Mouse (Mus musculus) heart, adult 2 months (tissue): ENCODE measurements around the gene Olfr550. TPM values are rescaled to one million over a fixed set of nuclear protein-coding genes. Genes with fewer than 3 reads are reported as not detected.

Source experiments
- DNase-seq, 2 experiments: peaks; one replicate each; pipeline ENCODE4 v3.0.0; 2021
- H3K27ac ChIP-seq: fragments of 200-600 bp; 2 replicates; pipeline ENCODE4 v1.8.1; 2022
- H3K27me3 ChIP-seq: fragments of 200-500 bp; 2 replicates; pipeline ENCODE4 v1.6.1; 2012; ENCODE audit warnings: mild to moderate bottlenecking, low read length, inconsistent platforms, mixed read lengths; ENCODE audit not compliant: control insufficient read depth, insufficient read depth
- H3K36me3 ChIP-seq: fragments of 200-500 bp; 2 replicates; pipeline ENCODE4 v1.6.1; 2012; ENCODE audit warnings: low read length, inconsistent platforms; ENCODE audit not compliant: control insufficient read depth, insufficient read depth
- H3K4me1 ChIP-seq: fragments of 200-500 bp; 2 replicates; pipeline ENCODE4 v1.6.1; 2011; ENCODE audit warnings: low read length; ENCODE audit not compliant: control insufficient read depth, insufficient read depth
- H3K4me3 ChIP-seq: fragments of 200-600 bp; 2 replicates; pipeline ENCODE4 v1.8.1; 2022
- H3K79me2 ChIP-seq: fragments of 200-500 bp; replicated peaks from 2 replicates; pipeline ENCODE4 v1.6.1; 2012; ENCODE audit warnings: mild to moderate bottlenecking, inconsistent platforms, low read length, moderate library complexity, mixed read lengths; ENCODE audit not compliant: control insufficient read depth, insufficient read depth
- H3K9ac ChIP-seq: fragments of 200-500 bp; 2 replicates; pipeline ENCODE4 v1.6.1; 2012; ENCODE audit warnings: low read depth, mild to moderate bottlenecking, control low read depth, inconsistent platforms, low read length, mixed read lengths
- CTCF ChIP-seq: fragments of 200-600 bp; IDR thresholded peaks from 2 replicates; pipeline ENCODE4 v1.8.1; 2022; ENCODE audit warnings: antibody characterized with exemption, mild to moderate bottlenecking, moderate library complexity
- EP300 ChIP-seq: fragments of 200-500 bp; IDR thresholded peaks from 2 replicates; pipeline ENCODE4 v1.6.1; 2011; ENCODE audit warnings: low read depth, low read length, control low read depth; ENCODE audit not compliant: insufficient read depth
- POLR2A ChIP-seq: fragments of 200-500 bp; IDR thresholded peaks from 2 replicates; pipeline ENCODE4 v1.6.1; 2011; ENCODE audit warnings: mild to moderate bottlenecking, low read depth, low read length, control low read depth; ENCODE audit not compliant: insufficient read depth
- WGBS: fragments of 180-500 bp; shearing (Covaris S2); methylation state at CpG from one replicate; pipeline ENCODE4 v1.1.7; 2018; 5-methylcytosine and 5-hydroxymethylcytosine counted together
- intact Hi-C: fragments of 180-260 bp; cut with DNase I; formaldehyde crosslinking; loops from one replicate; pipeline ENCODE4 v1.15.1; 2025
- polyA plus RNA-seq: library from polyadenylated mRNA; depleted of rRNA; stranded (reverse); fragments of >200 nt; gene quantifications from 2 replicates; pipeline ENCODE4 v1.2.3, GENCODE M21; 2012
- total RNA-seq, 2 experiments: library from RNA; stranded (reverse); gene quantifications; 2 replicates each; pipeline ENCODE4 v1.2.3; 2021

Olfr550 gene
- total and polyA plus RNA-seq, 3 experiments: 0.07 to 0.86 TPM; not detected in 1

DNA sequence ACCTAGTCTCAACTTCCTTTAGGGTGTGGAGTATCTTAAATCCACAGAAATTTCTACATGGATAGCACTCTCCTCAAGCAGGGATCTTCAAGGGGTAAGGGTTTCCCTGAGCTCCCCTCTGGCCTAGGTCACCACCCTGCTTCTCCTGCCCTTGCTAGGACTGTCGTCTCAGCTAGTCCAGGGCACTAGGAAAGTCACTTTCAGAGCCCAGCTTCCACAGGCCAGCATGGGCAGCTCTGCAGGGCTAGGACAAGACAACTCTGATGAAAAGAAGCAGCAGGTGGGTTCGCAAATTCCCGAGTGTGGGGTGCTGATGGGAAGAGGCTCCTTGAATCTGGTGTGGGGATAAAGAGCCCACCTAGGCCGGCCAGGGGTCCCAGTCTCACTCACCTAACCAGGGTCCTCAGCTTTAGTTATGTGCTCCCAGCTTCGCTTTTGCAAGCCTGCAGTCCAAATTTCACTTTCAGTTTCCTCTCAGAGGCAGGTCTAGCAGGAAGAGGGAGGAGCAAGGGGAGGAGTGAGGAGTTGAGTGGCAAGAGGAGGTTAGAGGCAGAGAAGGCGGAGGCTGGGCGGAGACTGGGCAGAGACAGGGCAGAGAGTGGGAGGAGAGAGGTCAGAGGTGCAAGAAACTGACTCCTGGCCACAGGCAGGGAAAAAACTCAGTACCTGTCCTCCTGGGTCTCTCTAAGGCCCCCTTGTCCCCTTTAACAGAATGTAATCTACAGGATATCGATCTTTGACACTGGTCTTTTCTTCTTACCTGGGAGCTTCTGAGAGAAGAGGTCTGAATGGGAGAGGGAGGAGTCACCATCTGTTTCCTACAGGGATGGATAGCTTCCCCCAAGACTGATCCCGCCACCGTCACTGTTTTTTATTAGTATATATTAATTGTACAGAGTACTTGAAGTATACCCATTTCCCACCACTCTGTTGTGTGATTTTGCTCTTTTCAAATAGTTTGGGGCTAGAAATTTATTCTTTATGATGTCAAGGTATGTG, 5.9 kb upstream of the Olfr550 start, which contains the start of gene Trim21:
TSS of gene Trim21 (minus strand) at position 488 of the 999 bp plus-strand sequence.
- intact Hi-C loops: loop anchor here (5.0 to 10.0 kb wide), 2 partner anchors 122 to 300 kb away; partner anchors contain the start of genes Stim1 and Trim68
- TF ChIP-seq POLR2A: peak; percentile 89
- no peak for TF ChIP-seq CTCF
- H3K27me3 ChIP-seq: no peaks in the 10 kb centered on the region
- peak; percentile 91 to 92 for DNase-seq
- peaks cover 3% of the 10 kb centered on the region for H3K36me3 ChIP-seq
- 13% methylated on average over 10 of the region's 10 CpGs for WGBS
- no peaks in the 10 kb centered on the region for H3K79me2 ChIP-seq
- H3K9ac ChIP-seq: peak within 1 kb of the TSS; percentile 64
- H3K4me1 ChIP-seq: no peaks in the 10 kb centered on the region
- peak within 1 kb of the TSS; percentile 63 for H3K4me3 ChIP-seq
- H3K27ac ChIP-seq: peak within 1 kb of the TSS; percentile 82

DNA sequence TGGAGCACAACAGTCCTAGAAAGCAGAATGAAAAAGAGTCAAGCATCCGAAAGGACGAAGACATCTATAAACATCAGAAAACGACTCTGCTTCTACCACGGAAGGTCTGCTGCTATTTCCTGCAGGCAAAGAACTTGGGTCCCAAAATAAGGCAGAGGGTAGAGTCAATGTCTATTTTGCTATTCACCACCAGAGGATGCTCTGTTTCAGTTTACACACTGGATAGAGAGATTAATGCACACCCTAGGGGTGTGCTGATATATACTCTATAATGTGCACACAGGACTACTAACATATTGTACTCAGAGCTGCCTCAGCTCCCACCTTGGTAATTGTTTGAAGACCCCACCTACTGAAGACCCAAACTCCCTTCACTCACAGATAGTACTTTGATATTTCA, 5.0 kb upstream of the Olfr550 start:
- 83% methylated on average over 4 of the region's 4 CpGs for whole genome bisulfite sequencing
- no peak overlapping the region for H3K27ac ChIP-seq
- intact Hi-C loops: loop anchor here (10.0 kb wide), 1 partner anchor 301 kb away; the partner anchor contains the start of gene Stim1

DNA sequence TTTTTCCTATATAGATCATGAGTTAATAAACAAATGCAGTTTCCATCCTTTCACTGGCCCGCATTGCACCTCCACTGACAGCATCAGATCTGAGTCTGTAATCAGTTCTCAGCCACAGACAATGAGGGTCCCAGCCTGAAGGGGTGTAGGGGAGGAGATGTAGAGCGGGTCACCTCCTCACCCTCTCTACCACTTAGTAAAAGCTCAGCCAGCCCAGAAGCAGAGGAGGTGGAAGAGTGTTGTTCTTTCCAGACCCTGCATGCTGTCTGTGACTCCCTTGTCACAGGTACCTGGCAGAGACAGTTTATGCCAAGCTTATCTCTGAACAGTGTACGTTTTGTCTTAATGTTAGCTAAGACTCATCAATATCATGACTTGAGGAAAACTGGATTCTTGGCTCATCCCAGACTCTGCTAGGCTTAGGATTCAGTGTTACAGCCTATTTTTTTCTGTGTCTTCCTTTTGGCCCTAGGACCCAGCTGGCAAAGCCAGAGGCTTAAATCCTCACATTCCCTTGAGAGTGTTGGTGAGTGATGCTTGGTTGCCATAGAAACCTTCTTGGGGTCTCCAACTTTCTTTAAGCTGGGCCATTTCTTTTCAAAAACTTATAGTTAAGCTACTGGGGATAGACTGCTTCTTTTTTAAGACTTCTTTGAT, 2.1 kb downstream of the Olfr550 start:
- Histone ChIP-seq H3K27ac (no peak overlapping the region), H3K79me2 (no peaks in the 10 kb centered on the region), H3K4me3 (no peak overlapping the region), H3K27me3 (no peaks in the 10 kb centered on the region), H3K36me3 (no peaks in the 10 kb centered on the region), H3K4me1 (no peaks in the 10 kb centered on the region; the same call in 1 of the 2 replicates), H3K9ac (no peak overlapping the region)
- DNase-seq: no peak
- no peak for TF ChIP-seq EP300
- no peak for TF ChIP-seq POLR2A
- 77% methylated on average over 3 of the region's 3 CpGs for WGBS
- intact Hi-C loops: no loop called here

More for the DNA sequence above, 5.0 kb upstream of the Olfr550 start:
- Histone ChIP-seq H3K27me3 (no peaks in the 10 kb centered on the region), H3K79me2 (no peaks in the 10 kb centered on the region), H3K36me3 (peaks cover 3% of the 10 kb centered on the region), H3K4me3 (no peak overlapping the region), H3K9ac (no peak overlapping the region), H3K4me1 (no peaks in the 10 kb centered on the region)
- DNase-seq: no peak
- peak; percentile 21; the same call in 1 of the 2 replicates for TF ChIP-seq CTCF
- no peak for TF ChIP-seq POLR2A

DNA sequence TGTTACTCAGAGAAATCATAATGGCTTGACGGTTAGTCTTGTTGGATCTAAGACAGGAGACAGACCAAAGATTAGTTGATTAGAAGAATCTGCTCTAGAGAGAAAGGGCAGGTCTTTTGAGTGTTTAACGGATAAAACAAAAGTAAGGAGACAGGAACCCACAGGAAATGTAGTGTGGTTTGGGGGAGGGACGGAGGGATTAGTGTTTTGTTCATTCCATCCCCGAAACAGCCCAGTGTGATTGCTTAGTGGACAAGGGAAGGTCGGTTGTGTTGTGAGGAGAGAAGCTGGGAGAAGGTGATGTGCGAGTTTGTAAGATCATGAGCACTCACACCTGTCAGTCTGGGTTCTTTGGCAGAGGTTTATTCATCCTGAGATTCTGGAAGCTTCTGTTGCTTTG, 4.8 kb downstream of the Olfr550 start:
- 57% methylated on average over 6 of the region's 6 CpGs for WGBS
- no peaks in the 10 kb centered on the region for H3K27me3 ChIP-seq
- no peaks in the 10 kb centered on the region; the same call in 1 of the 2 replicates for H3K4me1 ChIP-seq
- no peak for TF ChIP-seq POLR2A
- TF ChIP-seq CTCF: no peak
- no peak for TF ChIP-seq EP300
- no peak overlapping the region for H3K9ac ChIP-seq
- H3K36me3 ChIP-seq: no peaks in the 10 kb centered on the region
- no peak for DNase-seq
- no peak overlapping the region for H3K4me3 ChIP-seq
- H3K79me2 ChIP-seq: no peaks in the 10 kb centered on the region
- H3K27ac ChIP-seq: no peak overlapping the region
- intact Hi-C loops: no loop called here

DNA sequence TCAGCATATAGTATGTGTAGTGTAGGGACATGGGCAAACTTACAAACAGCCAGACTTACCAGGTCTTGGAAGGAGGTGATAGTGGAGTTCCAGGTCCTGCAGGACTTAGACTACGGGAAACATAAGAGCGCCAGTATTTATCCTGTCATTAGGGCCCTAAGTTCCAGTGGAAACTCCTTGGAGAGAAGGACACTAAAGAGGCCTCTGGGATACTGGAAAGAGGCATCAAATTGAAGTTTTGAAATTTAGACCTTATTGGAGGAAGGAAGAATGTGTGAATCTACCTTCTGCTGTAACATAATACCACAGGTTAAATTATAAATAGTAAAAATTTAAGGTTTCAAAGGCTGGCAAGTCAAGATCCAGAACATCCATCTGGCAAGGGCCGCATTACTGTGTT, 20.5 kb downstream of the Olfr550 start, which contains the start of gene Olfr551:
TSS of gene Olfr551 (minus strand) at position 101 of the 400 bp plus-strand sequence.
- 92% methylated on average over 3 of the region's 3 CpGs for WGBS

More for the DNA sequence above, 20.5 kb downstream of the Olfr550 start, which contains the start of gene Olfr551:
- H3K4me3 ChIP-seq: no peak within 1 kb of the TSS
- no peak within 1 kb of the TSS for H3K27ac ChIP-seq
- no peaks in the 10 kb centered on the region for H3K27me3 ChIP-seq
- no peaks in the 10 kb centered on the region for H3K36me3 ChIP-seq
- no peak for TF ChIP-seq EP300
- no peak for TF ChIP-seq POLR2A
- no peak for TF ChIP-seq CTCF
- no peak for DNase-seq
- H3K4me1 ChIP-seq: no peaks in the 10 kb centered on the region
- intact Hi-C loops: no loop called here
- H3K79me2 ChIP-seq: no peaks in the 10 kb centered on the region
- no peak within 1 kb of the TSS for H3K9ac ChIP-seq
